Mouse (Mus musculus) E14TG2a.4 (cell line): ENCODE results near the gene Fez2.

Experiments
- CTCF ChIP-seq: conservative IDR thresholded peaks from 2 replicates; pipeline ENCODE4 v1.5.1; 2014; ENCODE audit warnings: low read length
- NANOG ChIP-seq: IDR thresholded peaks from 2 replicates; pipeline ENCODE4 v1.6.1; 2014; ENCODE audit warnings: borderline replicate concordance, low read length, mixed read lengths

DNA sequence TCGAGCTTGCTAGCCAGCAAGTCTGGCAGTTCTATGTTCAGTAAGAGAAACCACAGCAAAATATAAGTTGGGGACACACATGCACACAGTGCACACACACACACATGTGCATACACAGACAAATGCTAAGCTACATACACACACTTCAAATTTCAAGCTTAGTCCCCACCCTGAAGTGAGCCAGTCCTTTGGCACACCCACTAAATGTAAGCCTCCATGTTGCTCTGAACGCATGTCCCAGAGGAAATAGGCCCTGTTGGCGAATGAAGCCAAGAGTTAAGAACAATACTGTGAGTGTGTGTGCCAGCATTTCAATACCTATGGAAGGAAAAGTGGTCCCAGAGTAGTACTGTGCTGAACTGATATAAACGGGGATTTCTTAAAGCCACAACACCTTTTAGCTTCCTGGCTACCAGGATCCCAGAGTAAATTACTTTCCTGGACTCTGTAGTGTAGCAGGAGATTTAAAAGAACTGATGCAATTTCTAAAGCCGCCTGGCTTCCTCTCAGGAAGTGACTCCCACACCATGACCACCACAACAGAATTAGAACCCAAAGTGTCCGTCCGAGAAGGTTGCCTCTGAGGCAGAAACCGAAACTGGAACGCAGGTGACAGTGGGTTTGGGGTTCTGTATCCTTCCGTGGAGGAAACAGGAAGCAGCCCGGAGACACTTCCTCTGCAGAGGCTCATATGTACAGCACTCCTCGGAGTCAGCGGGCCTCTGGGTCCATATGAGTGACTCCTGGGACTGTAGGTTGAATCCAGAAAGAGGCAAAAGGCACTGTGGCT, 55.8 kb downstream of the Fez2 start:
- TF ChIP-seq CTCF = no peak
- no peak for TF ChIP-seq NANOG
